Mouse (Mus musculus) hindbrain, embryonic 14.5 days (tissue): Measurements from ENCODE around the gene Atxn2. TPM values are rescaled to one million over a fixed set of nuclear protein-coding genes. Genes with fewer than 3 reads are reported as not detected.
"Not testable (repeated sequence)": the region's sequence is repeated elsewhere in the genome, so short reads cannot be mapped to it uniquely, and the experiment has no call there.

Experiments
- ATAC-seq: fragments of 200-750 bp; cut with Nextera tagmentation; 2 replicates; pipeline ENCODE4 v1.8.0; 2017; ENCODE audit warnings: moderate number of reproducible peaks, mild to moderate bottlenecking, moderate TSS enrichment, moderate library complexity; ENCODE audit not compliant: low FRiP score
- DNase-seq: peaks from one replicate; pipeline ENCODE4 v3.0.0-alpha.2; 2015; ENCODE audit warnings: low spot score
- H3K27ac ChIP-seq: fragments of 300-500 bp; sonication (generic); 2 replicates; pipeline ENCODE4 v1.5.1; 2014; ENCODE audit warnings: mild to moderate bottlenecking, moderate library complexity
- H3K27me3 ChIP-seq: fragments of 300-500 bp; sonication (generic); 2 replicates; pipeline ENCODE4 v1.6.1; 2014; ENCODE audit warnings: mild to moderate bottlenecking, low read length, mixed read lengths; ENCODE audit not compliant: control insufficient read depth, insufficient read depth
- H3K36me3 ChIP-seq: fragments of 300-500 bp; sonication (generic); replicated peaks from 2 replicates; pipeline ENCODE4 v1.6.1; 2014; ENCODE audit not compliant: control insufficient read depth, insufficient read depth
- H3K4me1 ChIP-seq: fragments of 300-500 bp; sonication (generic); replicated peaks from 2 replicates; pipeline ENCODE4 v1.6.1; 2014; ENCODE audit warnings: antibody characterized with exemption, low read length, mixed read lengths; ENCODE audit not compliant: control insufficient read depth, insufficient read depth
- H3K4me2 ChIP-seq: fragments of 300-500 bp; sonication (generic); replicated peaks from 2 replicates; pipeline ENCODE4 v1.6.1; 2014; ENCODE audit warnings: mild to moderate bottlenecking, moderate library complexity
- H3K4me3 ChIP-seq: fragments of 300-500 bp; sonication (generic); replicated peaks from 2 replicates; pipeline ENCODE4 v1.5.1; 2014; ENCODE audit warnings: mild to moderate bottlenecking, low read length
- H3K9ac ChIP-seq: fragments of 300-500 bp; sonication (generic); 2 replicates; pipeline ENCODE4 v1.6.1; 2014
- H3K9me3 ChIP-seq: fragments of 300-500 bp; sonication (generic); 2 replicates; pipeline ENCODE4 v1.6.1; 2016; ENCODE audit warnings: low read length; ENCODE audit not compliant: control insufficient read depth
- WGBS: fragments of 180-500 bp; shearing (Covaris S2); extraction: QIAGEN DNeasy Blood & Tissue Kit; methylation state at CpG from one replicate; pipeline ENCODE4 v1.1.7; 2014; 5-methylcytosine and 5-hydroxymethylcytosine counted together
- polyA plus RNA-seq: library from polyadenylated mRNA; unstranded; fragments of >200 nt; fragmentation: Nextera tagmentation; extraction: Ambion mirVana; gene quantifications from 2 replicates; pipeline ENCODE4 v1.2.1, GENCODE M21; 2014

Gene Atxn2
- polyA plus RNA-seq, 1 experiment from 2014 or later = 90.5 TPM

DNA sequence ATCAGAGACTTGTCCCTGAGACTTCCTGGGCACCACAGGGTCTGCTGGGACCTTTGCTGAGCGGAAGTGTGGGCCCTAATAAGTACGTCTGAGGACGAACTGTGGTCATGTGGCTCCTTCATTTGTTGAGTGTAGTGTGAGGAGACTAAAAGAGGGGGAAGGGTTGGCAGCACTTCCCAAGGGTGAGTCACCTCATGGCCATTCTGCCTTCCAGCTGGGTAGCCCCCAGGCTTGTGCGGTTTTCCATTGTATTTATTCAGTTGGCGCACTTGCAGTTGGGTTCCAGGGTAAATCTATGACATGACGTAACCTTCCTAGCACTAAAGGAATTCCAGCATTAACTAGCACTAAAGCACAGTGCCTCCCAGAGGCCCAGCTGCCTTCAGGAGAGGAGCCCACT, 25.6 kb upstream of the Atxn2 start:
- no peak overlapping the region for H3K27ac ChIP-seq
- no peaks in the 10 kb centered on the region for H3K4me1 ChIP-seq
- ATAC-seq (no peak), DNase-seq (no peak)
- no peak overlapping the region for H3K4me2 ChIP-seq
- H3K9me3 ChIP-seq = no peaks in the 10 kb centered on the region
- peaks cover 78% of the 10 kb centered on the region for H3K36me3 ChIP-seq
- WGBS = 87% methylated on average over 6 of the region's 6 CpGs
- H3K27me3 ChIP-seq = no peaks in the 10 kb centered on the region
- no peak overlapping the region for H3K9ac ChIP-seq
- no peak overlapping the region for H3K4me3 ChIP-seq

DNA sequence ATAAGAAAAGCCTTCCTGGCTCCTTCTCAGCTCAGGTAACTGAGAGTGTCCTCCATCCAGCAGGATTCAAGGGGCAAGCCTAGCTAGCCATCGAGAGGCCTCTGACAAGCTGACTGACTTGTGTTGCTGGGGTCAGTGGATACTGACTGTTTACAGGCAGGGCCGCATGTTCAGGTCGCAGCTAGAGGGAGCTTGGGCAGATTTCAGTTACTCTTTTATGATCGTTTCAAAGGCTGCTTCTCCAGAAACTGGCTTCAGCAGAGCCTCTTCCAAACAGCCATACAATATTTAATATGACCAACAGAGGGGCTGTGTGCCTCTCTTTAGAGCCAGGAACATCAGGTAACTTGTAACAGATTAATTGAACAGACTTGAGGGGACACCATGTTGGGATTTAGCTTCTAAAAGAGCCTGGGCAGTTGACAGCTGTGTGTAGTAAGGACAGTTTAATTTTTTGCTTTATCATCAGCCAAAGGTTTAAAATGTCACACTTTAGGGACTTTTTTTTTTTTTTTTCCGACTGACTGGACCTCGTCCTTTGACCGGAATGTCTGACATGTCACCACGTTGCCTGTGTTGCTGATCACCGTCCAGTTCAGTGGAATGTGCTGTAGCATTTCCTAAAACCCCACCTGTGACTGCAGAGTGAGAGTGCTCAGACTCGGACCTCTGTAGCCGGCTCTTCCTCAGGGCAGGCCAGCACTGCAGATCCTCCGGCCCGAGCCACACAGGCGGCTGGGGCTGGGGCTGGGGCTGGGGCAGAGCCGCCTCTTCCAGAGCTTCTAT, 24.8 kb upstream of the Atxn2 start:
- no peak for DNase-seq
- Histone ChIP-seq H3K36me3 (peaks cover 70% of the 10 kb centered on the region), H3K9me3 (no peaks in the 10 kb centered on the region), H3K4me3 (no peak overlapping the region), H3K4me2 (no peak overlapping the region), H3K4me1 (no peaks in the 10 kb centered on the region), H3K27me3 (no peaks in the 10 kb centered on the region), H3K27ac (no peak overlapping the region), H3K9ac (no peak overlapping the region)
- WGBS = 83% methylated on average over 15 of the region's 15 CpGs
- no peak for ATAC-seq

DNA sequence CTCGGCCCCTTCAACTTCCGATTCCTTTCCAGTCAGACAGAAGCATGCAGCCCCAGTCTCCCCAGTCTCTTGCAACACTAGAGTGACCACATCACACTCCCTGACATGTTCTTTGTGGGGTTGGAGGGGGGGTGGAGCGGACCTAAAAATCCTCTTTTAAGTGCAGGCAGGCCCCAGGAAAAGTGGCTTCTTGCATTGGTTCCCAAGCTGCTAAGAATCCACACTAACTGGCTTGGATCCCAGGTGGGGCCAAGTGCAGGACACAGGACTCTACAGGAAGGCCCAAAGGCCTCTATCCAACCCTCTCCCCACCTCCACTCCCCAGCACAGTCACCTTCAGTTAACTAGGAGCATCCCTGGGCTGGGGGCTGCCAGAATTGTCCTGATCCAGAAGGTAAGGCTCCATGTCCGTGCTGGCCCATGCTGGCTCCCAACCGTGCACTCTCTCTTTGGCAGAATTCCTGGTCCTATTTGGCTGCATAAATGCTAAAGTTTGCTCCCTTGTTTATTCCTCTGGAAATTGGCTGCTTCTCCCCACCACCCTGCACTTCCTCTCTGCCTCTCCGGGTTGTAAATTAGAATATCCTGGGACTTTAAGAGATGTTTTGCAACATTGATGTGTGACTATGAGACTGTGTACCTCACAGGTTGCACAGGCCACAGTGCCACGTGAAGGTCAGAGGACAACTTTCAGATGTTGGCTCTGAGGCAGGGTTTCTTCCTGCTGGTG, 20.5 kb upstream of the Atxn2 start:
- H3K9me3 ChIP-seq = no peaks in the 10 kb centered on the region
- no peak overlapping the region for H3K27ac ChIP-seq
- no peaks in the 10 kb centered on the region for H3K4me1 ChIP-seq
- ATAC-seq = no peak
- H3K4me2 ChIP-seq = no peak overlapping the region
- H3K36me3 ChIP-seq = peaks cover 28% of the 10 kb centered on the region
- no peak overlapping the region for H3K4me3 ChIP-seq
- 80% methylated on average over 7 of the region's 7 CpGs for WGBS
- no peak for DNase-seq
- no peaks in the 10 kb centered on the region for H3K27me3 ChIP-seq
- H3K9ac ChIP-seq = no peak overlapping the region

DNA sequence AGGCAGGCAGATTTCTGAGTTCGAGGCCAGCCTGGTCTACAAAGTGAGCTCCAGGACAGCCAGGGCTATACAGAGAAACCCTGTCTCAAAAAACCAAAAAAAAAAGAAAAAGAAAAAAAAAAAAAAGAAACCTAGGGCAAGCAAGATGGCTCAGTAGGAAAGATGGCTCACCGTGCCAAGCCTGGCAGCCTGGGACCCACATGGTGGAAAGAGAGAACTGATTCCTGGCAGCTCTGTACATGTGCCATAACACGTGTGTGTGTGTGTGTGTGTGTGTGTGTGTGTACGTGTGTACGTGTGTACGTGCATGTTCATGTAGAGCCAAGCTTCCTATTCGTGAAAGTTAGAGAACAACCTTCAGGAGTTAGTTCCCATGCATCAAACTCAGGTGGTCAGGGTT, 19.7 kb upstream of the Atxn2 start:
- H3K27me3 ChIP-seq, ATAC-seq, H3K9me3 ChIP-seq, H3K4me1 ChIP-seq, H3K9ac ChIP-seq, H3K27ac ChIP-seq, H3K4me3 ChIP-seq, DNase-seq, H3K4me2 ChIP-seq: not testable (repeated sequence)
- WGBS = 93% methylated on average over 7 of the region's 7 CpGs
- H3K36me3 ChIP-seq = peaks cover 20% of the 10 kb centered on the region

DNA sequence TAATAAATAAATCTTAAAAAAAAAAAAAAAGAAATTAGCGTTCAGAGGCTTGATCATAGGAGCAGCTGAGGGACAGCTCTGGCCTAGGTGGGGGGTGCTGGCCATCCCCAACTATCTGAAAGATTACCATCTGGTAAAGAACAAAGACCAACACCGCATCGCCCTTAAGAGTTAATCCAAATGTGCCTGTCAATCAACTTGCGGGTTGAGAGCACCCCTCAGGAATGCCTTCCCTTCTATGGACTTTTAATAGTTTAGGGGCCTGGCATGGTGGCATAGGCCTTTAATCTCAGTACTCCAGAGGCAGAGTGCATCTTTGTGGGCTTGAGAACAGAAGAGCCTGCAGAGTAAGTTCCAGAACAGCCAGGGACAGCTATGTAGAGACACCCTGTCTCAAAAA, 18.2 kb upstream of the Atxn2 start:
- H3K4me1 ChIP-seq = no peaks in the 10 kb centered on the region
- WGBS = 92% methylated on average over 4 of the region's 4 CpGs
- no peaks in the 10 kb centered on the region for H3K9me3 ChIP-seq
- H3K4me2 ChIP-seq = no peak overlapping the region
- no peak overlapping the region for H3K4me3 ChIP-seq
- no peak overlapping the region for H3K9ac ChIP-seq
- H3K27ac ChIP-seq = no peak overlapping the region
- ATAC-seq (no peak), DNase-seq (no peak)
- no peaks in the 10 kb centered on the region for H3K27me3 ChIP-seq
- peaks cover 6% of the 10 kb centered on the region for H3K36me3 ChIP-seq

DNA sequence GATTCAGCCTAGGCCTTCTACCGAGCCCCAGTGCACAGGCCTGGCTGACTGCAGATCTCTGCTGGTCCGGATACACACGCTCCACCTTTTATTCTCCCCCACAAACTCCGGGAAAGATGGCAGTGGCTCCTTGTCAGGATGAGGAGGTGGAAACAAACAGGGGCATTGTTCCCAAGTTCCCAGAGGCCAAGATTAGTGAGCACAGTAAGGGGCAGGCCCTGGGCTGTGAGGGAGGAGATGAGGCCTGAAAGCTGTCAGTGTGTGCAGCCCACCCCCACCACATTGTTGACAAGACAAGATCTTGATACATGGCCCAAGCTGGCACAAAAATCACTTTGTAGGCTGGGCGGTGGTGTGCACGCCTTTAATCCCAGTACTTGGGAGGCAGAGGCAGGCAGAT, 14.4 kb upstream of the Atxn2 start:
- Histone ChIP-seq H3K9me3 (no peaks in the 10 kb centered on the region), H3K27ac (no peak overlapping the region), H3K36me3 (no peaks in the 10 kb centered on the region), H3K4me2 (no peak overlapping the region), H3K27me3 (no peaks in the 10 kb centered on the region), H3K4me1 (no peaks in the 10 kb centered on the region), H3K9ac (no peak overlapping the region), H3K4me3 (no peak overlapping the region)
- no peak for ATAC-seq
- WGBS = 46% methylated on average over 6 of the region's 6 CpGs
- no peak for DNase-seq

DNA sequence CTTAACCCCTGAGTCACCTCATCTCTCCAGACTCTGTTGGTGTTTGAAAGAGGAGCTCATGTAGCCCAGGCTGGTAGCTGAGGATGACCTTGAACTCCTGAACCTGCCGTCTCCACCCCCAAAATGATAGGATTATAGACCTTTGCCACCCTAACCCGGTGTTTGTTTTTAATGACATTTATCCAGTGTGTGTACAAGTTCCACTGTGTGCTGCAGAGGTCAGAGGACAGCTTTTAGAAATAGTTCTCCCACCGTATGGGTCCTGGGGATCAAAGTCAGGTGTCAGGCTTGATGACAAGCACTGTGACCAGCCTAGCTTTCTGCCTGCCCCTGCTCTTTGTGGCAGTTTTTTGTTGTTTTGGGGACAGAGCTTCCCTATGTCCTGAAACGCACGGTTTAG, 11.2 kb upstream of the Atxn2 start:
- H3K27me3 ChIP-seq = no peaks in the 10 kb centered on the region
- H3K27ac ChIP-seq = no peak overlapping the region
- H3K4me1 ChIP-seq = 0 out of 2 replicates have a peak, but pooled peaks cover 2% of the 10 kb centered on the region
- 57% methylated on average over 5 of the region's 5 CpGs for WGBS
- H3K9me3 ChIP-seq = no peaks in the 10 kb centered on the region
- H3K4me2 ChIP-seq = no peak overlapping the region
- H3K36me3 ChIP-seq = no peaks in the 10 kb centered on the region
- H3K9ac ChIP-seq = no peak overlapping the region; the same call in 1 of the 2 replicates
- no peak overlapping the region for H3K4me3 ChIP-seq
- DNase-seq (no peak), ATAC-seq (no peak)

DNA sequence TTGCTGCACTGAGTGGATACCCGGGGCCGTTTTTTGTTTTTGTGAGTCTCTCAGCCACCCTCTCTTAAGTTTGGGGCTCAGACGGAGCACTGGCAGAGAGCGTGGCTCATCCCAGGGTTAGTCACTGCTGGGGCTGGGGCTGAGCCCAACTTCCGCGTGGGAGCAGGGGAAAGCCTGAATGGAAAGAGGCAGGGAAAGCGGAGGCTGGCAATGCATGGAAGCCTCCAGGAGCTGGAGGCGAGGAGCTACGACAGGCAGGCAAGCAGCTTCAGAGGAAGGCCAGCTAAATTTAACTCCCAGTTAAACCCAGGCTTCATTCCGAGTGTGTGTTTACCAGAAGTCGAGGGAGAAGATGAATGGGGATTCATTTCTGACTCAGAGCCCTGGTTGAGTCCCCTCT, 10.6 kb upstream of the Atxn2 start:
- H3K9ac ChIP-seq = no peak overlapping the region; the same call in 1 of the 2 replicates
- no peak overlapping the region for H3K27ac ChIP-seq
- H3K4me3 ChIP-seq = no peak overlapping the region
- H3K36me3 ChIP-seq = no peaks in the 10 kb centered on the region
- ATAC-seq (no peak), DNase-seq (no peak)
- 0 out of 2 replicates have a peak, but pooled peaks cover 5% of the 10 kb centered on the region for H3K4me1 ChIP-seq
- 27% methylated on average over 11 of the region's 11 CpGs for WGBS
- H3K27me3 ChIP-seq = no peaks in the 10 kb centered on the region
- H3K4me2 ChIP-seq = no peak overlapping the region
- no peaks in the 10 kb centered on the region for H3K9me3 ChIP-seq

DNA sequence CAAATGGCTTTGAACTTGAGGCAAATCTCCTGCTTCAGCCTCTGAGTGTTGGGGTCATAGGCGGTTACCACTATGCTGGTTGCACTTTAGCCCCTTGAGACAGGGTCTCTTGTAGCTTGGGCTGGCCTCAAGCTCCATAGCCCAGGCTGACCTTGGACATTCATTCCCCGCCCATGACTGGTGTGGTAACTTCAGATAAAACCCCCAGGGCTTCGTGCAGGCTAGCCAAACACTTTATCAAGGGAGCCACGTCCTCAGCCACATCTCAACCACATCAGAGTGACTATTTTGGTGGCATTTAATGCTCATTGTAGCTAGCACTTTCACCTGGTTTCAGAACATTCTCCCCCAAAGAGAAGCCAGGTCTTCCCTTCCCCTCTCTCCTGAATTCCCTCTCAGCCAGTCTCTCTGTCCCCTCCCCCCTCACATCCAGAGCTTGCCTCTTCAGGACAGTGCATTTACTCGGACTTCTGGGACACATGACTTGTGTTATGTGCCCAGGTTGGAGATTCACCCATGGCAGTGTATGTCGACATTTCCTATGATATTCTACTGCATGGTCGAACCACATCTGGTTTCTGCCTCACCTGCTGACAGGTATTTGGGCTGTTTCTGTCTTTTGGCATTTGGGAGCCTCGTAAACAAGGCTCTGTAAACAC, 9.9 kb upstream of the Atxn2 start:
- DNase-seq = no peak
- no peaks in the 10 kb centered on the region for H3K9me3 ChIP-seq
- H3K4me2 ChIP-seq = no peak overlapping the region
- ATAC-seq = no peak
- H3K9ac ChIP-seq = no peak overlapping the region
- WGBS = 63% methylated on average over 8 of the region's 8 CpGs
- H3K36me3 ChIP-seq = no peaks in the 10 kb centered on the region
- no peak overlapping the region for H3K27ac ChIP-seq
- H3K4me3 ChIP-seq = no peak overlapping the region
- no peaks in the 10 kb centered on the region for H3K27me3 ChIP-seq
- 0 out of 2 replicates have a peak, but pooled peaks cover 5% of the 10 kb centered on the region for H3K4me1 ChIP-seq
